Mouse (Mus musculus): ENCODE data around the gene 4921536K21Rik. TPM values are rescaled to one million over a fixed set of nuclear protein-coding genes. Genes with fewer than 3 reads are reported as not detected.

4921536K21Rik gene
- polyA plus RNA-seq, 1 experiment from 2014 or later: not detected

- Histone ChIP-seq H3K4me3 (ENCODE audit: low read depth, low read length) (peak within 1 kb of the TSS; percentile 58), H3K27me3 (ENCODE audit: insufficient read depth, low read length) (no peaks in the 10 kb centered on the region), H3K27ac (ENCODE audit: low read depth) (peak within 1 kb of the TSS; percentile 70), H3K4me2 (ENCODE audit: low read depth, low read length) (peak within 1 kb of the TSS; percentile 76), H3K9me3 (ENCODE audit: low read length) (no peaks in the 10 kb centered on the region), H3K36me3 (replicated peaks; ENCODE audit: insufficient read depth, low read length) (peaks cover 6% of the 10 kb centered on the region), H3K9ac (replicated peaks) (peak within 1 kb of the TSS; percentile 56), H3K4me1 (ENCODE audit: insufficient read depth) (peaks cover 13% of the 10 kb centered on the region; the same call in 1 of the 2 replicates)
- peak; percentile 84 for DNase-seq
- under 1% methylated on average over 18 of the region's 26 CpGs for WGBS (ENCODE audit: insufficient replicate concordance)
- TF ChIP-seq CTCF (IDR thresholded peaks at IDR 0.05; ENCODE audit: low read depth) (no peak), EP300 (IDR thresholded peaks at IDR 0.05; ENCODE audit: low read depth) (no peak)
- peak; percentile 87 for ATAC-seq
Observed at GRCm38 (mm10) chr11:3931511-3932211, 36.8 kb upstream of the 4921536K21Rik start, which contains the start of gene Tcn2. Tcn2 (minus strand) TSS chr11:3932159.

DNA sequence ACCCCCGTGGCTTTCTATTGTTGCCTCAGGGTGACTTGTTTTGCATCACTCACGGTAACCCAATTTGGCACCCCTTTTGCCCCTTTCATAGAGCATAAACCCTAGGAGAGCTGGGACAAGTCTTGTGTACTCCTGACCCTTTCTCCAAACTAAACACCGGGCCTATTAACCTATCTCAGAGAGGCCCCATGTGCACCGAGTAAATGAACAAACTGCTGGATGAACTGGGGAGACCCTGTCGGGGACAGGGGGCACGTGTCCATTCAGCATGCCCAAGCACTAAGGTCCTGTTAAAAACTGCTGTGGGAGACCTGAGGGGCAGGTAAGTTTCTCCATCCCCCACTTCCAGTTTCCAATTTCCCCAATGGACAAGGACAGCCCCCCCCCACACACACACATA, 36.0 kb upstream of the 4921536K21Rik start:
- TF ChIP-seq EP300 (IDR thresholded peaks at IDR 0.05; ENCODE audit: low read depth): no peak
- H3K36me3 ChIP-seq (replicated peaks; ENCODE audit: insufficient read depth, low read length): peaks cover 13% of the 10 kb centered on the region
- H3K27me3 ChIP-seq (ENCODE audit: insufficient read depth, low read length): no peaks in the 10 kb centered on the region
- H3K4me2 ChIP-seq (ENCODE audit: low read depth, low read length): peak overlapping the region; percentile 76
- peak overlapping the region; percentile 56; the same call in 1 of the 2 replicates for H3K9ac ChIP-seq (replicated peaks)
- no peak for DNase-seq
- H3K27ac ChIP-seq (ENCODE audit: low read depth): peak overlapping the region; percentile 70; the same call in 1 of the 2 replicates
- WGBS (ENCODE audit: insufficient replicate concordance): 40% methylated on average over 6 of the region's 6 CpGs
- H3K4me1 ChIP-seq (ENCODE audit: insufficient read depth): peaks cover 13% of the 10 kb centered on the region; the same call in 1 of the 2 replicates
- peak overlapping the region; percentile 58 for H3K4me3 ChIP-seq (ENCODE audit: low read depth, low read length)
- no peaks in the 10 kb centered on the region for H3K9me3 ChIP-seq (ENCODE audit: low read length)
- no peak; the same call in 1 of the 2 replicates for ATAC-seq

- Histone ChIP-seq H3K27ac (ENCODE audit: low read depth) (0 out of 2 replicates have a peak overlapping the region, but pooled peaks have one; percentile 70), H3K36me3 (replicated peaks; ENCODE audit: insufficient read depth, low read length) (peaks cover 18% of the 10 kb centered on the region), H3K9me3 (ENCODE audit: low read length) (no peaks in the 10 kb centered on the region), H3K9ac (replicated peaks) (no peak overlapping the region), H3K4me1 (ENCODE audit: insufficient read depth) (peaks cover 13% of the 10 kb centered on the region; the same call in 1 of the 2 replicates), H3K4me2 (ENCODE audit: low read depth, low read length) (peak overlapping the region; percentile 76), H3K4me3 (ENCODE audit: low read depth, low read length) (peak overlapping the region; percentile 58), H3K27me3 (ENCODE audit: insufficient read depth, low read length) (no peaks in the 10 kb centered on the region)
- TF ChIP-seq CTCF (IDR thresholded peaks at IDR 0.05; ENCODE audit: low read depth) (no peak), EP300 (IDR thresholded peaks at IDR 0.05; ENCODE audit: low read depth) (no peak)
- peak; percentile 33; the same call in 1 of the 2 replicates for ATAC-seq
- 31% methylated on average over 4 of the region's 4 CpGs for WGBS (ENCODE audit: insufficient replicate concordance)
- peak; percentile 58 for DNase-seq
Observed at GRCm38 (mm10) chr11:3930019-3930418, 35.1 kb upstream of the 4921536K21Rik start.

- no peak for DNase-seq
- ATAC-seq: no peak
- TF ChIP-seq CTCF (IDR thresholded peaks at IDR 0.05; ENCODE audit: low read depth): no peak
- no peak for TF ChIP-seq EP300 (IDR thresholded peaks at IDR 0.05; ENCODE audit: low read depth)
- Histone ChIP-seq H3K4me2 (ENCODE audit: low read depth, low read length) (no peak overlapping the region), H3K27me3 (ENCODE audit: insufficient read depth, low read length) (no peaks in the 10 kb centered on the region), H3K27ac (ENCODE audit: low read depth) (no peak overlapping the region), H3K9ac (replicated peaks) (no peak overlapping the region), H3K4me3 (ENCODE audit: low read depth, low read length) (no peak overlapping the region), H3K9me3 (ENCODE audit: low read length) (no peaks in the 10 kb centered on the region), H3K36me3 (replicated peaks; ENCODE audit: insufficient read depth, low read length) (peaks cover 42% of the 10 kb centered on the region), H3K4me1 (ENCODE audit: insufficient read depth) (peaks cover 5% of the 10 kb centered on the region; the same call in 1 of the 2 replicates)
- 85% methylated on average over 10 of the region's 10 CpGs for WGBS (ENCODE audit: insufficient replicate concordance)
Observed at GRCm38 (mm10) chr11:3925916-3926315, 31.0 kb upstream of the 4921536K21Rik start.

DNA sequence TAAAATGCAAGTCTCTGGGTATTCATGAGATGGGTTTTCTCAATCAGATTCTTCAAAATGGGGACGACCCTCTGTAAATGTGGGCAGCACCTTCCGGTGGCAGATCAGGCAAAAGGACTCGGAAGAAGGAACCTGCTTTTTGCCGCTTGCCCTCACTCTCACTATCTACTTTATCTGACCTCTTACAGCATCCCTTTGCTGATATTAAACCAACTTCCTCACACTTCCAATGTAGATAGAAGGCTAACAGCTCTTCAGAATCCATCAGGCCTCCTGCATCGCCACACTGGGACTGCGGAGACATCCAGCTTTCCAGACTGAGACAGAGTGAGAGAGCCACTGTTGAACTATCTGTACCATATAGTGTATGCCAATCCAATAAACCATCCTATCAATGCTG, 27.8 kb upstream of the 4921536K21Rik start:
- TF ChIP-seq EP300 (IDR thresholded peaks at IDR 0.05; ENCODE audit: low read depth): no peak
- 85% methylated on average over 6 of the region's 6 CpGs for WGBS (ENCODE audit: insufficient replicate concordance)
- Histone ChIP-seq H3K9me3 (ENCODE audit: low read length) (no peaks in the 10 kb centered on the region), H3K27me3 (ENCODE audit: insufficient read depth, low read length) (no peaks in the 10 kb centered on the region), H3K4me3 (ENCODE audit: low read depth, low read length) (no peak overlapping the region), H3K4me1 (ENCODE audit: insufficient read depth) (no peaks in the 10 kb centered on the region), H3K4me2 (ENCODE audit: low read depth, low read length) (no peak overlapping the region), H3K27ac (ENCODE audit: low read depth) (no peak overlapping the region), H3K9ac (replicated peaks) (no peak overlapping the region), H3K36me3 (replicated peaks; ENCODE audit: insufficient read depth, low read length) (peaks cover 49% of the 10 kb centered on the region)
- ATAC-seq (no peak), DNase-seq (no peak)

GRCm38 (mm10) chr11:3922115-3922514, 27.2 kb upstream of the 4921536K21Rik start:
- no peak for ATAC-seq
- DNase-seq: no peak
- H3K9me3 ChIP-seq (ENCODE audit: low read length): no peaks in the 10 kb centered on the region

More at GRCm38 (mm10) chr11:3922115-3922514, 27.2 kb upstream of the 4921536K21Rik start:
- WGBS (ENCODE audit: insufficient replicate concordance): 83% methylated on average over 9 of the region's 9 CpGs
- Histone ChIP-seq H3K4me2 (ENCODE audit: low read depth, low read length) (no peak overlapping the region), H3K36me3 (replicated peaks; ENCODE audit: insufficient read depth, low read length) (peaks cover 47% of the 10 kb centered on the region), H3K27ac (ENCODE audit: low read depth) (no peak overlapping the region), H3K9ac (replicated peaks) (no peak overlapping the region), H3K4me3 (ENCODE audit: low read depth, low read length) (no peak overlapping the region), H3K27me3 (ENCODE audit: insufficient read depth, low read length) (no peaks in the 10 kb centered on the region), H3K4me1 (ENCODE audit: insufficient read depth) (no peaks in the 10 kb centered on the region)
- TF ChIP-seq EP300 (IDR thresholded peaks at IDR 0.05; ENCODE audit: low read depth) (no peak), CTCF (IDR thresholded peaks at IDR 0.05; ENCODE audit: low read depth) (no peak)
